Mouse (Mus musculus) midbrain, embryonic 16.5 days (tissue): ENCODE measurements around the gene Gadl1. TPM values are rescaled to one million over a fixed set of nuclear protein-coding genes. Genes with fewer than 3 reads are reported as not detected.

ENCODE experiments used
- ATAC-seq: fragments of 200-750 bp; cut with Nextera tagmentation; 2 replicates; pipeline ENCODE4 v1.8.0; 2017; ENCODE audit warnings: moderate TSS enrichment
- H3K27ac ChIP-seq: fragments of 300-500 bp; sonication (generic); 2 replicates; pipeline ENCODE4 v1.5.1; 2014; ENCODE audit warnings: mild to moderate bottlenecking, low read length, mixed read lengths
- H3K27me3 ChIP-seq: fragments of 300-500 bp; sonication (generic); 2 replicates; pipeline ENCODE4 v1.6.1; 2014; ENCODE audit warnings: low read depth, low read length, mixed read lengths; ENCODE audit not compliant: control insufficient read depth, insufficient read depth
- H3K36me3 ChIP-seq: fragments of 300-500 bp; sonication (generic); 2 replicates; pipeline ENCODE4 v1.6.1; 2014; ENCODE audit warnings: mild to moderate bottlenecking, low read length, moderate library complexity, mixed read lengths; ENCODE audit not compliant: control insufficient read depth, insufficient read depth
- H3K4me1 ChIP-seq: fragments of 300-500 bp; sonication (generic); 2 replicates; pipeline ENCODE4 v1.6.1; 2014; ENCODE audit warnings: mild to moderate bottlenecking, low read length, mixed read lengths; ENCODE audit not compliant: control insufficient read depth, insufficient read depth
- H3K4me2 ChIP-seq: fragments of 300-500 bp; sonication (generic); 2 replicates; pipeline ENCODE4 v1.6.1; 2014; ENCODE audit warnings: mild to moderate bottlenecking, low read length, mixed read lengths
- H3K4me3 ChIP-seq: fragments of 300-500 bp; sonication (generic); 2 replicates; pipeline ENCODE4 v1.5.1; 2014; ENCODE audit warnings: low read depth, mild to moderate bottlenecking, low read length, moderate library complexity, mixed read lengths
- H3K9ac ChIP-seq: fragments of 300-500 bp; sonication (generic); 2 replicates; pipeline ENCODE4 v1.6.1; 2014; ENCODE audit warnings: low read depth, low read length, mixed read lengths
- H3K9me3 ChIP-seq: fragments of 300-500 bp; sonication (generic); replicated peaks from 2 replicates; pipeline ENCODE4 v1.6.1; 2014; ENCODE audit warnings: mild to moderate bottlenecking, low read length, mixed read lengths; ENCODE audit not compliant: control insufficient read depth, poor library complexity, severe bottlenecking
- WGBS: fragments of 180-500 bp; shearing (Covaris S2); extraction: QIAGEN DNeasy Blood & Tissue Kit; methylation state at CpG from one replicate; pipeline ENCODE4 v1.1.7; 2014; 5-methylcytosine and 5-hydroxymethylcytosine counted together
- polyA plus RNA-seq: library from polyadenylated mRNA; unstranded; fragments of >200 nt; fragmentation: Nextera tagmentation; extraction: Ambion mirVana; gene quantifications from 2 replicates; pipeline ENCODE4 v1.2.1, GENCODE M21; 2015

Gene Gadl1
- polyA plus RNA-seq, 1 experiment from 2014 or later = 0.13 TPM

DNA sequence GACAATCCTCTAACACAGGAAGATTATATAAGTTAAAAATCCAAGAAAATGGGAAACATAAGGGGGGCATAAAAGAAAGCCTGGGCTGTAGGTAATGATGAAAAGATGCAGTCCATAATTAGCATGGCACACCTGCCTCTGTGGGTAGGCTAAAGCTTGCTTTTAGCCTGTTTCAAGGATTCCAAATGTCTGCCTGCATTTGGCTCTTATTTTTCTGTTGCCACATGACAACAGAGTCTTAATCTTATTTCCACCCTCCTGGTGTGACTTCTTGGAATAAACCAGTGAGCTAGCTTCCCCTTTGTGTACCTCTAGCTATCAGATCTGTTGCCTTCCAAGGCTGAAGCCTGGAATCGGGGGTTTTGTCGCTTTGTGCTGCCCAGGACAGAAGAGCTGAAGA is 69.2 kb downstream of the Gadl1 start:
- Histone ChIP-seq H3K4me3 (no peak overlapping the region), H3K4me1 (0 out of 2 replicates have a peak, but pooled peaks cover 2% of the 10 kb centered on the region), H3K4me2 (no peak overlapping the region), H3K27ac (no peak overlapping the region), H3K9ac (no peak overlapping the region), H3K27me3 (no peaks in the 10 kb centered on the region), H3K9me3 (no peaks in the 10 kb centered on the region), H3K36me3 (no peaks in the 10 kb centered on the region)
- ATAC-seq = no peak
- 38% methylated on average over 2 of the region's 2 CpGs for WGBS

DNA sequence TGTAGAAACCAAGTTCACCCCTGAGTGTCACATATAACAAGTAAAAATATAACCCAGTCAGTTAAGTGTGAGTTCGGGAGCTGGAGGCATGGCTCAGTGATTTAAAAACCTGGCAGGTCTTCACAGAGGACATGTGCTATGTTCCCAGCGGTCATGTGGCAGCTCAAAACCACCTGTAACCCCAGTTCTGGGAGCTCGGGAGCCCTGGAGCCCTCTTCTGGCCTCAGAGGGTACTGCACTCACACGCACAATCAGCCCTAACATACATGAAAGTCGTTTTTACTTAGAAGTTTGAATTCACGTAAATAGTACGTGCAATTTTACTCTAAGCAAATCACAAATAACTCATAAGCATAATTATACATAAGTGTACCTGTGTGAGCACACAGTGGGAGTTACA is 81.4 kb downstream of the Gadl1 start:
- ATAC-seq = no peak
- Histone ChIP-seq H3K4me2 (no peak overlapping the region), H3K27me3 (no peaks in the 10 kb centered on the region), H3K9me3 (no peaks in the 10 kb centered on the region), H3K9ac (no peak overlapping the region), H3K4me3 (no peak overlapping the region), H3K4me1 (no peaks in the 10 kb centered on the region), H3K27ac (no peak overlapping the region), H3K36me3 (no peaks in the 10 kb centered on the region)
- WGBS = 97% methylated on average over 7 of the region's 7 CpGs

DNA sequence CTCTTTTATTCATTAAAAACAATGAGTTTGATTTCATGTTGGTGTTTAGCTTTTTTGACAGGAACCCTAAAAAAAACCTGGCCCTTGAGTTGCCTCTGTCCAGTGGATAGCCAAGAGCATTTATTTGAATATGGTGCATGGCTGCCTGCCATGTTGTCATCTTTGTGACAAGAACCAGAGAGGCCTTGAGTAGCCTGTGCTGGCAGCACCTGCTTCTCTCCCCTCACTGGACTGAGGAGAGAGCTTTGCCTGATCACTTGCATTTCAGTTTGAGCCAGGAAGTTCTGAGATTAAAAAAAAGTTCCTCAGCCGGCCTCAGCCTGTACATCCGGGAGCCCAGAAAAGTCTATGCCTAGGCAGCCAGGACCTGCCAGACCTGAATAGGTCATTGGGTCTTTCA is 85.5 kb downstream of the Gadl1 start:
- Histone ChIP-seq H3K4me3 (no peak overlapping the region), H3K27ac (no peak overlapping the region), H3K9me3 (no peaks in the 10 kb centered on the region; the same call in 1 of the 2 replicates), H3K27me3 (no peaks in the 10 kb centered on the region), H3K9ac (no peak overlapping the region), H3K4me1 (no peaks in the 10 kb centered on the region; the same call in 1 of the 2 replicates), H3K36me3 (no peaks in the 10 kb centered on the region), H3K4me2 (no peak overlapping the region)
- 86% methylated on average over 2 of the region's 2 CpGs for WGBS
- ATAC-seq = no peak

DNA sequence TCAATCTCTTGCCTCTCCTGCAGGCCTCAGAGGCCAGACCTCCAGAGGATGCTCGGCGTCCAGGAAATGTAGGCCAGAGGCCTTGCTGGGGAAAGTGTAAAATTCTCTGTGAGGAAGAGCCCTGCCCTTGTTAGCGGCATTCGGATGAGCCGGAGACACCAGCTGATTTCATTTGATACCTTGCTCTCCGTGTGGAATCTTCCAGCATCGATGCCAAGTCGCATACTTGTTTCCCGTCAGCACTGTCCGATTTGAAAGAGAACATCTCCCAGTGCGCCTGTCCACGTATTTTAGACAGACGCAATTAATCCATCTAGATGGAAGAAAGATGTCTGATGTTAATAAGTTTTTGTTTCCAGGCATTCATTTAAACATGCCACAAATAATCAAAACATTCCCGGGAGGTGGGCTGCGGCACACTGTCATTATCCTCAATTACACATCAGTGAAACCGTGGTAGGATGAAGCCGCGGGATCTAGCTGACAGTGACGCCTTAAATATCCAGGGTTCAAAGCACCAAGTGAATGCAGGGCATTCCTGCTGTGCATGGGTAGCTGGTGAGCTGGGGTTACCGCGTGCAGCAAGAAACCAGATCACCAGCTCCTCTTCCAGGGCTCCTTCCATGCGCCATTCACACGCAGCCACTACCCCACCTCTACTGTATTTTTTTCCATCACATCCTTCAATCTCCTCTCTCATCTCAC is 86.8 kb downstream of the Gadl1 start:
- 58% methylated on average over 23 of the region's 23 CpGs for WGBS
- H3K36me3 ChIP-seq = no peaks in the 10 kb centered on the region
- no peak overlapping the region for H3K4me2 ChIP-seq
- no peak for ATAC-seq
- no peak overlapping the region; the same call in 1 of the 2 replicates for H3K27ac ChIP-seq
- H3K4me1 ChIP-seq = no peaks in the 10 kb centered on the region; the same call in 1 of the 2 replicates
- no peak overlapping the region for H3K9ac ChIP-seq
- no peak overlapping the region for H3K4me3 ChIP-seq
- H3K27me3 ChIP-seq = no peaks in the 10 kb centered on the region
- no peaks in the 10 kb centered on the region; the same call in 1 of the 2 replicates for H3K9me3 ChIP-seq

DNA sequence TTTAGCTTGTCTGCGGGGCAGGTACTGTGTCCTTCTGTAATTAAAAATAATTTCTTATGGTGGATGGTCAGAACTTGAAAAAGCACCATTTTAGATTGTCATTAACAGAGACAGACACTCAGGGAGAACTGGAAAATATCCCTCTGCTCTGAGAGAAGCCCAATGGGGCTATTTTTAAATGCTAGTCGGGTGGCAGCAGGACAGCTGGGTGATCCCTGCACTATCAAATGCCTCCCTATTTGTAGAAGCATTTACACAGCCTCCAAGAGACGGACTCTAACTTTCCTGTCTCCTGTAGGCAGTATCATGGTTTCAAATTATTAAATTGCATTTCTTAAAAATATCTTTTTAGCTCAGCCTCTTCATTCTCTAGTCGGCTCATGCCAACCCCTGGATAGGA is 89.1 kb downstream of the Gadl1 start:
- H3K36me3 ChIP-seq = no peaks in the 10 kb centered on the region
- no peak overlapping the region for H3K4me3 ChIP-seq
- H3K4me2 ChIP-seq = no peak overlapping the region
- H3K9ac ChIP-seq = no peak overlapping the region
- 77% methylated on average over 4 of the region's 4 CpGs for WGBS
- ATAC-seq = no peak
- H3K27me3 ChIP-seq = no peaks in the 10 kb centered on the region
- no peaks in the 10 kb centered on the region; the same call in 1 of the 2 replicates for H3K9me3 ChIP-seq
- H3K4me1 ChIP-seq = no peaks in the 10 kb centered on the region; the same call in 1 of the 2 replicates
- H3K27ac ChIP-seq = no peak overlapping the region

DNA sequence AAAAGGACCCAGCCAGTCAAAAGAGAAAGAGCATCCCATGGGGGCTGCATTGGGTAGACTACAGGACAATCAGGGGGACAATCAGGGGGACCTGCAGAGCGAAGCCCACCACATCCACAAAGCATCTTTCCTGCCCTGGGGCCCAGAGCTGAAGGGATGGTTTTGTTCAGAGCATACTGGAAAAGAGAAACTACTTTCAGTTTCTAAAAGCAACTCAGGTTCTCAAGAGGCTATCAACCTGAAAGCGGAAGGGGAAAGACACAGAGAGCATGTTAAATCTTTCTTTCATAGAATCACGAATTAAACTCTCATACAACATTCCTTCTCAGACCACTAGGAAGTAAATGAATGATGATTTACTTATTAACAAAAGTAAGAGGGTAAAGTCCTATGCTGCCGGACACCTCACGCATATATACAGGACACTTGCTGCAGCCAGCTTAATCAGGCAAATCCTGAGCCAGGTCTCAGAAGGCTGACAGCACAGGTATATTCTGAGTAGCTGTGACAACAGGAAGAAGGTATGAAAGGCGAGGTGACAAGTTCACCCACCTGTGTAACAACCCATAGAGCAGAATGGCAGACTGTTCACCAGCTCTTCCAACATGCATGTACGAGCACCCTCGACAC is 90.2 kb downstream of the Gadl1 start:
- ATAC-seq = no peak
- Histone ChIP-seq H3K4me2 (no peak overlapping the region), H3K9ac (no peak overlapping the region), H3K27ac (no peak overlapping the region), H3K4me1 (no peaks in the 10 kb centered on the region; the same call in 1 of the 2 replicates), H3K36me3 (no peaks in the 10 kb centered on the region), H3K27me3 (no peaks in the 10 kb centered on the region), H3K4me3 (no peak overlapping the region), H3K9me3 (no peaks in the 10 kb centered on the region; the same call in 1 of the 2 replicates)
- 77% methylated on average over 8 of the region's 8 CpGs for WGBS

DNA sequence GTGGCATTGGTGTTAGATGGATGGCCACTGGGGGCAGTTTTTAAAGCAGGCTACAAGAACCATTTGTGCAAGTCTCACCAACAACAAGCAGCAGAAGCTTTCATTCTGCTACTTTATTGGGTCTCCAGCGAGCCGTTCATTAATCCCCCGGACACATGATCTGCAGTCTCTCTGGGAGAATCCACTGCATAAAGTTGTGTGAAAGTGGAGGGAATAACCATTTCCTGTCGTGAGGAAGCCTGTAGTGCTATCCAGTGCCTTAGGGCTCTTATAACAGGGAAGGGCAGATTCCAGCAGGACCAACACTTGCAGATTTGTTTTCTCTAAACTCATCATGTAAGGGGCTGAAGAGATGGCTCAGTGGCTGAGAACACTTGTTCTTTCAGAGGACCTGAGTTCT is 104.7 kb downstream of the Gadl1 start:
- no peak overlapping the region for H3K4me2 ChIP-seq
- 65% methylated on average over 4 of the region's 4 CpGs for WGBS
- no peaks in the 10 kb centered on the region for H3K4me1 ChIP-seq
- H3K9ac ChIP-seq = no peak overlapping the region
- no peaks in the 10 kb centered on the region for H3K9me3 ChIP-seq
- no peak for ATAC-seq
- H3K27me3 ChIP-seq = no peaks in the 10 kb centered on the region
- no peak overlapping the region for H3K27ac ChIP-seq
- H3K36me3 ChIP-seq = no peaks in the 10 kb centered on the region
- no peak overlapping the region for H3K4me3 ChIP-seq

DNA sequence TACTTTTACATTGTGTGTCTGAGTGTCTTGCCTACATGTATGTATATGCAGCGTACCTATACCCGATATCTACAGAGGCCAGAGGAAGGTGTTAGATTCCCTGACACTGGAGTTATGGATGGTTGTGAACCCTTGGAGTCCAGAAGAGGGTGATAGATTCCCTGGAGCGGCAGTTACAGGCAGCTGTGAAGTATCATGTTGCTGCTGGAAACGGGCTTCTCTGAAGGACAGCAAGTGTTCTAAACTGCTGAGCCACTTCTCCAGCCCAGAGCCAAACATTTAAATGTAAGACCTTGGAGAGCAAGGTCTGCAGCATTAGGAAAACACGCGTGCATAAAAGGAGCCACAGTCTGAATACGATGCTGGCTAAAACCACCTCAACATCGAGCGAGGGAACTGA is 107.0 kb downstream of the Gadl1 start:
- Histone ChIP-seq H3K4me1 (no peaks in the 10 kb centered on the region), H3K27ac (no peak overlapping the region), H3K4me3 (no peak overlapping the region), H3K36me3 (no peaks in the 10 kb centered on the region), H3K4me2 (no peak overlapping the region), H3K9me3 (no peaks in the 10 kb centered on the region), H3K9ac (no peak overlapping the region), H3K27me3 (no peaks in the 10 kb centered on the region)
- 82% methylated on average over 9 of the region's 9 CpGs for WGBS
- ATAC-seq = no peak

DNA sequence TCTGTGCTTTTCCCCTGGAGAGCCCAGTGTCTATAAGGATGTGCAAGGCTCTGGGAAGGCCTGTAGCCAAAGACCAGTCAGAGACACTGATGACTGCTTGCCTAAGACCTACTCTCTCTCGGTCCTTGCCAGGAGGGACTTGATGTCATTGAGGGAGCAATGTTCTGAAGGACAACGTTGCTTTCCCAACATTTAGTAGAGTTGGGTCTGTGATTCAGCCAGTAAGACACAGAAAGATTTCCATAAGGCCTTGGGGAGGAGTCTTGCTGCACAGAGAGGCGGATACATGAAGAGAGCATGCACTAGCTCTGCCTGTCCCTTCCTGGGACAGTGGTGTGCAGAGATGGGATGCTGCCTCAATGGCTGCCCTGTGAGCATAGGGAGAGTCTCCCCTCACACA is 107.8 kb downstream of the Gadl1 start:
- H3K4me2 ChIP-seq = no peak overlapping the region
- no peak overlapping the region for H3K27ac ChIP-seq
- no peaks in the 10 kb centered on the region for H3K4me1 ChIP-seq
- WGBS = 91% methylated on average over 3 of the region's 3 CpGs
- H3K9ac ChIP-seq = no peak overlapping the region
- H3K9me3 ChIP-seq = no peaks in the 10 kb centered on the region
- ATAC-seq = no peak
- H3K36me3 ChIP-seq = no peaks in the 10 kb centered on the region
- H3K27me3 ChIP-seq = no peaks in the 10 kb centered on the region
- no peak overlapping the region for H3K4me3 ChIP-seq
